Mouse (Mus musculus): ENCODE measurements around the gene Vmn1r57. TPM values are rescaled to one million over a fixed set of nuclear protein-coding genes. Genes with fewer than 3 reads are reported as not detected.
"Not testable (repeated sequence)": the region's sequence is repeated elsewhere in the genome, so short reads cannot be mapped to it uniquely, and the experiment has no call there.

Vmn1r57 gene
- polyA plus RNA-seq (2012; rRNA removed) = not detected in 2 replicates

DNA sequence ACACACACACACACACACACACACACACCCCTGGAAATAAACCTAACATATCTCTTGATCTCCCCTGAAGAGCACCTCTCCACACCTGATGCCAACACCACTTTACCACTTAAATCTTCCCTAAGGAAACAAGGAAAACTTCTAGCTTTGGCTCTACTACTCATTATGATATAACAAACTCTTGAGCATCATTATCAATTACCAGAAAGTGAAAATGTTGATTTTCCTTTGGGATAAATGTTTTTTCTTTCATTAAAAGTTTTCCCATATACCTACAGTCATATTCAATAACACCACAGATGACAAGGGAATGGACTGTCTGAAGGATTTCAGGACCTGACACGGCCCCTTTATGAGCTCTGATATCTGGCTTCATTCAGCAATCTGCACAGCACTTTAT, at the start of gene Vmn1r57:
TSS of gene Vmn1r57 (plus strand) at position 301 of the 400 bp plus-strand sequence.
- DNase-seq (ENCODE audit: low read depth, low spot score) = not testable (repeated sequence)

GRCm38 (mm10) chr7:5196647-5197046, 21.6 kb upstream of the Vmn1r57 start, which contains the start of gene Vmn1r56:
TSS of gene Vmn1r56 (minus strand) at chr7:5196747.
- DNase-seq (ENCODE audit: low read depth, low spot score) = not testable (repeated sequence)

More for the DNA sequence above, at the start of gene Vmn1r57:
- 74% methylated on average over 1 of the region's 1 CpGs for WGBS

- no peak for DNase-seq (ENCODE audit: low read depth, low spot score)
- 92% methylated on average over 3 of the region's 3 CpGs for WGBS
Observed at GRCm38 (mm10) chr7:5263051-5263450, 44.8 kb downstream of the Vmn1r57 start.

Other genes with a start within 250 kb of the Vmn1r57 start
- gene Sbk3, start 247.3 kb upstream of the Vmn1r57 start, polyA plus RNA-seq (2012; rRNA removed) = not detected in 2 replicates
- 30.6 and 33.2 TPM in 2 replicates for gene Zfp579, start 222.3 kb upstream of the Vmn1r57 start, polyA plus RNA-seq (2012; rRNA removed)
- gene Zfp524, start 204.1 kb upstream of the Vmn1r57 start, polyA plus RNA-seq (2012; rRNA removed) = 39.4 and 44.3 TPM in 2 replicates
- gene Fiz1, start 203.8 kb upstream of the Vmn1r57 start, polyA plus RNA-seq (2012; rRNA removed) = 22.2 and 29.6 TPM in 2 replicates
- gene Gm44973, start 203.0 kb upstream of the Vmn1r57 start, polyA plus RNA-seq (2012; rRNA removed) = 0.37 TPM in 1 of 2 replicates, not detected in the other
- gene Zfp865, start 198.1 kb upstream of the Vmn1r57 start, polyA plus RNA-seq (2012; rRNA removed) = 14.2 and 20.5 TPM in 2 replicates
- gene Ccdc106, start 197.9 kb upstream of the Vmn1r57 start, polyA plus RNA-seq (2012; rRNA removed) = 1.4 and 1.8 TPM in 2 replicates
- not detected in 2 replicates for gene 4632433K11Rik, start 184.4 kb upstream of the Vmn1r57 start, polyA plus RNA-seq (2012; rRNA removed)
- 6.8 and 7.0 TPM in 2 replicates for gene Zfp784, start 180.0 kb upstream of the Vmn1r57 start, polyA plus RNA-seq (2012; rRNA removed)
- 5.2 and 6.3 TPM in 2 replicates for gene Zfp580, start 167.0 kb upstream of the Vmn1r57 start, polyA plus RNA-seq (2012; rRNA removed)
- gene U2af2, start 156.3 kb upstream of the Vmn1r57 start, polyA plus RNA-seq (2012; rRNA removed) = 150 and 173 TPM in 2 replicates
- gene Epn1, start 138.3 kb upstream of the Vmn1r57 start, polyA plus RNA-seq (2012; rRNA removed) = 238 and 291 TPM in 2 replicates
- not detected in 2 replicates for gene Rfpl4, start 101.5 kb upstream of the Vmn1r57 start, polyA plus RNA-seq (2012; rRNA removed)
- gene Rasl2-9, start 92.5 kb upstream of the Vmn1r57 start, polyA plus RNA-seq (2012; rRNA removed) = 0.42 and 0.48 TPM in 2 replicates
- gene Vmn1r55, start 68.8 kb upstream of the Vmn1r57 start, polyA plus RNA-seq (2012; rRNA removed) = not detected in 2 replicates
- not detected in 2 replicates for gene Vmn1r56, start 21.7 kb upstream of the Vmn1r57 start, polyA plus RNA-seq (2012; rRNA removed)
- not detected in 2 replicates for gene Gm5065, start 132.0 kb downstream of the Vmn1r57 start, polyA plus RNA-seq (2012; rRNA removed)
- not detected in 2 replicates for gene Nlrp2, start 132.5 kb downstream of the Vmn1r57 start, polyA plus RNA-seq (2012; rRNA removed)
- gene Vmn1r58, start 194.9 kb downstream of the Vmn1r57 start, polyA plus RNA-seq (2012; rRNA removed) = not detected in 2 replicates
- gene Vmn1r59, start 238.3 kb downstream of the Vmn1r57 start, polyA plus RNA-seq (2012; rRNA removed) = not detected in 2 replicates